Mouse (Mus musculus) large intestine, adult 2 months (tissue): ENCODE data around the gene Tmem72. TPM values are rescaled to one million over a fixed set of nuclear protein-coding genes. Genes with fewer than 3 reads are reported as not detected.

Source experiments
- DNase-seq: peaks from one replicate; pipeline ENCODE4 v3.0.0-alpha.2; 2012; ENCODE audit warnings: low read depth, low spot score
- WGBS: fragments of 180-500 bp; shearing (Covaris S2); methylation state at CpG from one replicate; pipeline ENCODE4 v1.1.7; 2018; 5-methylcytosine and 5-hydroxymethylcytosine counted together
- polyA plus RNA-seq: library from polyadenylated mRNA; depleted of rRNA; stranded (reverse); fragments of >200 nt; gene quantifications from 2 replicates; pipeline ENCODE4 v1.2.3, GENCODE M21; 2012; rRNA removed

Gene Tmem72
- under 0.01 and 0.01 TPM in 2 replicates for polyA plus RNA-seq

DNA sequence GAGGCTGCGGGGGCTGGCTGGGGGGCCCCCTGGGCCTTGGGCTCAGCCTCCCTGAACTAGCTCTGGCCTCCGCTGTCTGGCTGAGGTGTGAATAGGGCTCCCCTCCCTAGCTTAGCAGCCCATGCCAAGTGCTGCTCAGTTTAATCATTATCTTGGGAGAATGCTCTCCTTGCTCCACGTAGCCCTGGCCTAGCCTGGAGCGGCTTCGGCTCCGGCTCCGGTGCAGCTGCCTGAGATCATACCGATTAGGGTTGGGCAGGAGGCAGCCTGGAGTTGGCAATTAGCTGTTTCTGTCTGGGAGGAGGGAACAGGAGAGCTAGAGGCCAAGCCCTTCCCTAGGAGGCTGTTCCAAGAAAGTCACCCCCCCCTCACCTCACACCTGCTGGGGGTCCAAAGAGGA, at the start of gene Tmem72:
Gene Tmem72 (minus strand): TSS at position 248 of the 400 bp plus-strand sequence.
- DNase-seq = no peak
- whole genome bisulfite sequencing = 34% methylated on average over 8 of the region's 8 CpGs

DNA sequence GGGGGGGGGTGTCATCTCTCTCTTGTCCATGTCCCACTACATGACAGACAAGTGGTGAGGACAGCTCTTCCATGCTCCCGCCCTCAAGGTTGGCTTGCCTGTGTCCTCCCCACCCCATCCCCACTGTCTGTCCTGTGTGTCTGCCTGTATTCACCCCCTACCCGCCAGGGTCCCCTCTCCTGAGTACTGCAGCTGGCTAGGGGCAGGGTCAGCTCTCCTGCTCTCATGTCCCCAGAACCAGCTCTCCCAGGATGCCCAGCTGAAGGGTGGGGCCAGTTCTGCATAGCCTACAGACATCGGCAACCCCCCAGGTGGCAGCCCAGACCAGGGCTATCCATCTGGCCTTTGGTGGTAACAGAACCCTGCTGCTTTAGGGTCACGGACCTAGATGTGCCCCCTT, 47.8 kb upstream of the Tmem72 start:
- WGBS = 90% methylated on average over 4 of the region's 4 CpGs
- no peak for DNase-seq

DNA sequence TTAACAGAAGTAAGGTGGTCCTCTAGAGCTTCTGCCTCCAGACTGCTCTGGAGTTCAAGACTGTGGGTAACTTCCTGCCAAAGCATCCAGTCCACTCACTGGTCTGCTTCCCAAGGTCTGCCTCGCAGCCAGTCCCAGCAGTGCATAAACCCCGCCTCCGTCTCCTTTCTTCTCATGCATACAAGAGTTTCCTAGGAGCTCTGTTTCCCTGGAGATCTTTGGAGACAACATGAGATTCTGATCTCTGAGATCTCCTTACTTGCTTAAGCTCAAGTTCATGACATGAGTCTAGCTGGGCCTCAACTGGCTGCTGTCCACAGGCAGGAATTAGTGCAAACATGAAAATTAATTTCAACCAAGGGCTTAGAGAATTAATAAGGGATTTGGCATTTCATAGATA, 45.6 kb upstream of the Tmem72 start:
- WGBS = 60% methylated on average over 3 of the region's 3 CpGs
- DNase-seq = no peak

DNA sequence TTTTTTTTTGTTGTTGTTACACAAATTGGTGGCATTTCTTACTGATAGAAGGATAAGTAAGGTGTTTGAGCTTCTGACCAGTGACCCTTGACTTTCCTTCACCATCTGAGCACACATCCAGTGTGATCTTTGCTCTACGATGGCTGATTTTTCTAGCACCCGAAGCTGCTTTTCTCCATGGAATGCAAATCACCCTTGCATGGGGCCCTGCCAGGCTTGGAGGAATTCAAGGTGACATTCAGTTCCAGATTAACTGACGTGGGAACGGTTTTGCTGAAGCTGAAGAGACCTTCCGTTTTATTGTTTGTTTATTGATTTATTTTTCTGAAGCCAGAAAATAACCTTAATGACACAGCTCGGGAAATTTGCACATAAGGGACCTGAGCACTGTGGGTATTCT, 43.5 kb upstream of the Tmem72 start:
- 46% methylated on average over 6 of the region's 6 CpGs for WGBS
- no peak for DNase-seq

DNA sequence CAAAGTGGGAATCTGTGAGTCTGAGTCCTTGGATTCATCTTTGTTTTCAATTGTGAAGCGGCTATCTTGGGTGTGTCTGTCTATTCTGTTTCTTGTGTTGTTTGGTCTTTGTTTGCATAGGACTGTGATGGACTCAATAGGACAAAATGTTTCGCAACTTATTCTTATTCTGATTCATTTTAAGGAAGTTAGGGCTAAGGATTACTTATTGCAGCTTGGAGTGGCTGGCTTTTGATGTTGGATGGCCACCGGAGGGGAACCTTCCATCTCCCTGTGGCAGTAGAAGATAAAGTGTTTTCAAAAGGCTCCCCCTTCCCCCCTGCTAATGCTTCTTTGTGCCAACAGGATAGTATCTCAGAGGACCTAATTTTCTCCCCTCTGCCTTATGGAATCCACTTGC, 39.7 kb upstream of the Tmem72 start:
- no peak for DNase-seq
- 71% methylated on average over 3 of the region's 3 CpGs for WGBS

DNA sequence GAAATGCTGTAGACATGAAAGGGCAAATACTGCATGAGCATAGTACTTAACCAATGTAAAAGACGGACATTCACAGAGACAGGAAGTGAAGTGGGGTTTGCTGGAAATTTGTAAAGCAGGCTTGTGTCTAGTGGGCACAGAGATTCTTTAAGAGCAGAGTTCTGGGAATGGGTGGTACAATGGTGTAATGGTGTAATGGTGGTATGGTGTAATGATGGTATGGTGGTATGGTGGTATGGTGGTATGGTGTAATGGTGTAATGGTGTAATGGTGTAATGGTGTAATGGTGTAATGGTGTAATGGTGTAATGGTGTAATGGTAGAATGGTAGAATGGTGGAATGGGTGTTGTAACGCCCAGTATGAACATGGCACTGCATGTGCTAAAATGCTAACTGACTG, 21.3 kb upstream of the Tmem72 start:
- DNase-seq = no peak
- WGBS = 75% methylated on average over 2 of the region's 2 CpGs

DNA sequence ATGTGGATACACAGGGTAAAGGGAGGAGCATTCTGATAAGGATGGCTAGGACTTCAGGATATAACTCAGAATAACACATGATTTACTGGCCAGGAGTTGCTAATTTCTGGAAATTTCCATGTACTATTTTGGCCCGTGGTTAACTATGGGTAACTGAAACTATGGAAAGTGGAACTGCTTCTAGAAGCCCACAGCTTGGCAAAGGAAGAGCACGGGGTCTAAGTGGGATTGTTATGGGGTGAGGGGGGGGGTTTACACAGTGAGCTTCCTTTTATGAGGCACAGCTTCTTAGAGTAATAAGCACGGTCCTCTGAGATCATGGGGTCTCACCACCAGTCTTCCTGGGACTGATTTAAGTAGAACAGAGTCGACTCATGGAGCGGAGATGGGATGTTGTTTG, 18.6 kb upstream of the Tmem72 start:
- WGBS = 75% methylated on average over 5 of the region's 5 CpGs
- DNase-seq = no peak

- DNase-seq = no peak
- WGBS = 62% methylated on average over 4 of the region's 4 CpGs
Measured at GRCm38 (mm10) chr6:116733577-116733976, 16.9 kb upstream of the Tmem72 start.

DNA sequence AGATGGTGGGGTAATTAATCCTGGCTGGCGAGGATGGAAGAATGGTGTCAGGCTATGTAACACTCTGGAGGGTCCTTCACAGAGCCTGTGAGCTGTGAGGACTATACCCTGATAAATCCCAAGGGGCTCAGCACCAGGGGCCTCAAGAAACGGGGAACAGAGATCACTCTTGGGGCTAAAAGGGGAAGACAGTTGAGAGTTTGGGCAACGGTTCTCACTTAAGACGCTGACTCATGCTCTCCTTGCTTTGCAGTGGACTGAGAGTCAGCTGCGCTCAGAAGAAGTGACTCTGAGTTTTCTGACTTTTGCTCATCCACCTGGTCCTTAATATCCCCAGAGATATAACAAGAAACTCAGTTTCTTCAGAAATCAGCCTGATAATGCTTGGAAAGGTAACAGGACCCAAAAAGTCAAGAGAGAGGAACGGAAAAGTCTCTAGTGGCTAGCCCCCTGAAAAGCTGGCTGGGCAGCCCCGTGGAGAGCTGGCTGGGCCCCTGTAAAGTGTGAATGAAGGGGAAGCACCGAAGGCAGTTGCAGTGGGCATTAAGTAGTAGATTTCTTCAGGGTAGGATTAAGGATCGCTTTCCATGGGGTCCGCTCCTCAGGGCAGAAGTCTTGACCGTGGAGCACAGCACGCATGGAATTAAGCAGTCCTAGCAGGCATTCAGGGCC, 7.9 kb upstream of the Tmem72 start:
- 74% methylated on average over 12 of the region's 12 CpGs for WGBS
- no peak for DNase-seq

DNA sequence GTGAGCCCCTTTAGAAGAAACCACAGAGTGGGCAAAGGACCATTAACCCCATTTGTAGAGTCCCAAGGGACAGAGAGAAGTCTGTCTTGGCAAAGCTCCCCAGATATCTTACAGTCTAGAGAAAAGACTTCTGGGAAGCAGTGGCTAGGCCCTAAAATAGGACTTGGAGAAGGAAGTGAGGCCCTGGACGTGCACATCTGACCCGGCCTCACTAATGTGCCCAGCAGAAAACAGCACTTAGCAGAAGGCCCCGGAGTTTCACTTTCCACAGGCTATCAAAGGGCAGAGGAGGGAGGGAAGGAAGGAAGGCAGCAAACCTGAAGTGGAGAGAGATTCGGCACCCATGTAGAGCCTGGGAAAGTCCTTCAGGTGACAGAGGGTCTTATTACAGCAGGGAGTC, 2.2 kb upstream of the Tmem72 start:
- WGBS = 52% methylated on average over 4 of the region's 4 CpGs
- no peak for DNase-seq

DNA sequence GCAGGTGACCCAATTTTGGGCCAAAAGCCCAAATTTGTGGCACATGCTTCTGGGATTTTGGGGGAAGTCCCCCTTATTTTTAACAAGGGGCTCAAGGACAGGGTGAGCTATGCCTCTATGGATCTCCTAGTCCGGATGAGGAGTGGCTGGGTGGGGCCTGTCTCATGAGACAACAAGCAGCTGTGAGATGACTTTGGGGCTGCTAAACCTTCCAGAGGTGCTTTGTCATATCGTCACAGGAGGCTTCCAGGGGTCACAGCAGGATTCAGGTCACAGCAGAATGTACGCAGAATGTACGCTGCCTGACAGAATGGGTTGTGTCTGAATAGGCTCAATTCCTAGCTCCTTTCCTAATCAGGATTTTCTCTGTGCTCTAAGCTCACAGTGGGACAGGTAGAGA, 1.6 kb upstream of the Tmem72 start:
- 88% methylated on average over 4 of the region's 4 CpGs for WGBS
- no peak for DNase-seq

DNA sequence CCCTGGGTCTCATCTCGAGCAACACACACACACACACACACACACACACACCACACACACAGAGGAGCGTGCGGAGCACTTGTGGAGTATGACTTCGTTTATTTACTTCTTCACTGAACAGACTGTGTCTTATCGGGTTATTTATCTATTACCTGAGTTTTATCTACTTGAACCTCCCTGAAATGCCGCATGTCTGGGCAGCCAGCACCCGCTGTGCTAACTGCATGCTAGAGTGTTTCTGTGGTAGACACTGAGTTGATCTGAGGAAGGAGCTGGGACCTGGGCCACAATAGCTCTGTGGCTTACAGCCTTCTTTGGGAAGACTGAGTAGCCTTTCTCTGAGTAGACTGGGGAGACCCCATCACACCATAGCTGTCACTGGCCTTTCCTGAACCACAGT, 1.1 kb upstream of the Tmem72 start:
- no peak for DNase-seq
- 81% methylated on average over 7 of the region's 7 CpGs for WGBS

DNA sequence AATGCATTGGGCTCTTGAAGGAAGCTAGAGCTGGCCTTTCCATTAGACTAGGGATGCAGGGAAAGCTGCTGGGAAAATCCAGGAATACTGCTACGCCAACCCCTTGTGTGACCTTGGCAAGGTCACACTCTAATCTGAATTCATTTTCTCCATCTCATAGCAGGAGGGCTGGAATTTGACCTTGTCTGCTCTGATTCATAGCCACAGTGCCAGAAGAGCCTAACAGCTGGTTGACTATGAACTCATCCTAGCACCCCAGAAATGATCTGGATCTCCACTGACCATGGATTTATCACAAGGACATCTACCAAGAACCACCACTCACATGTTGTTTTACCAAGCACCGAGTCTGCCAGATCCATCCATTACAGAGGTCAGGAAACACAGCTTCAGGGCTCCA, 1.5 kb downstream of the Tmem72 start:
- no peak for DNase-seq
- WGBS = 81% methylated on average over 2 of the region's 2 CpGs

DNA sequence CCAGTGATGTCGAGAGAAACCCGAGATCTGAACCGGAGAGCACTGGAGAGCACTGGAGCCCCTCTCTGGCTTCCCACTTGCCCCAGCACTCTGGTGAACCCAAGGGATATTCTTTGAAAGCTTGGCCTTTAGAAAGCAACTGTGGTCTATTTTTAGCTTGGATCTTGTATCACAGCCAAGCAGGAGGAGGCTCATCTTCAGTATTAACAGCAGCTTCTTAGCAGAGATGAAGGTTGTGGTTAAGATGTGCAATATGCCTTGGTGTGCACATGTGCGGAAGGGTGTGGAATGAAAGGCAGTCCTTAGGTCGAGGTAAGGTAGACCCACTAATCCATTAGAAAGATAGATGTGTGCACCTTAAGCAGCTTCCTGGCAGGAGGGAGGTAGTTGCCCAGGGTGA, 2.1 kb downstream of the Tmem72 start:
- 71% methylated on average over 5 of the region's 5 CpGs for WGBS
- no peak for DNase-seq

DNA sequence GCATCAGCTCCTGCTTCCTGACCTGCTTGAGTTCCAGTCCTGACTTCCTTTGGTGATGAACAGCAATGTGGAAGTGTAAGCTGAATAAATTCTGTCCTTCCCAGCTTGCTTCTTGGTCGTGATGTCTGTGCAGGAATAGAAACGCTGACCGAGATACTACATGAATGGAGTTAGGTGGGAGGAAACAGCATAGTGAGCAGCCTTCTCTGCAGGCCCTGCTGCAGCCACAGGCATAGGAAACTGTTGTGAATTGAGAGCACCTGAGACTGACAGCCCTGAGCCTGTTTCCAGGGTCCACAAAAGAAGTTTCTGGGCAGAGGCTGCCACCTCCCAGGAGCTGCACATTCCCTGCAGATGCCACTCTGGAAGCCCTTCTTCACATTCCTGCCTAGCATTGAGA, 2.7 kb downstream of the Tmem72 start:
- 84% methylated on average over 3 of the region's 3 CpGs for WGBS
- no peak for DNase-seq

GRCm38 (mm10) chr6:116712503-116712902, 4.2 kb downstream of the Tmem72 start:
- no peak for DNase-seq
- 92% methylated on average over 3 of the region's 3 CpGs for WGBS

GRCm38 (mm10) chr6:116712062-116712461, 4.7 kb downstream of the Tmem72 start:
- DNase-seq = no peak
- WGBS = 26% methylated on average over 5 of the region's 5 CpGs

- WGBS = 77% methylated on average over 6 of the region's 6 CpGs
- no peak for DNase-seq
Measured at GRCm38 (mm10) chr6:116704320-116704719, 12.4 kb downstream of the Tmem72 start.

DNA sequence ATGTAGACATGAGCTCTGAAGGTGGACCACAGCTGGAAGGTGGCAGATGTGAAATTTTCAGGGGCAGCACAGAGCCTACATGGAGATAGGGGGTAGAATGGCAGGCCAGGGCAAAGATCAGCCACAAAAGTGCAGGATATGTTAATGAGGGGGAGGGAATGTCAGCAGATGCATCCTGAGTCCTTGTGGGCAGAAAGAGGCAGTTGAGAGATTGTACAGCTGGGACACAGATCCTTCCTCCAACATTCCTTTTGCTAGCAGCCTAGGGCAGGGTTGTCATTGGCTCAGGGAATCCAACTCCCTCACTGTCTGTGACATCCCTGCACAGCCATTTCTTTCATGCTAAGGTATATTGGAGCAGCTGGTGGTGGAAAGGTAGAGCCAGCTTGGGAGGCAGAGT, 15.9 kb downstream of the Tmem72 start:
- no peak for DNase-seq

GRCm38 (mm10) chr6:116697896-116698425, 18.8 kb downstream of the Tmem72 start:
- 90% methylated on average over 4 of the region's 4 CpGs for WGBS
- no peak for DNase-seq

DNA sequence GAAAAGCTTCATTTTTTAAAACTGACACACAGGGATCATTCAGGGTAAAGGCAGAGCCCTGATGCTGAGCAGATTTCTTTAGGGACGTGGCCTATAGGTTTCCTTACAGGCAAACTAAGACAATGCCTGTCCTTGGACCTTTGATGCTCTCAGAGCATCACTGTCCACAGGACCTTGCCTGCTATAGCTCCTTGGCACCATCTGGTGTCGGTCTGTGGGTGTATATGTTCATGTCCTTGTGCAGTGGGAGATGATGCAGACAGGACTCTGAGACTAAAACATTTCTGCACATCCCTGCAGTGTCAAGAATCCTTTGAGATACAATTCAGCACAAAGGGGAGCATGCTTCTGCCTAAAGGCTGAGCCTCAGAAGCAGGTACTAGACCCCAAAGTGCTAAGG, 19.3 kb downstream of the Tmem72 start:
- 49% methylated on average over 2 of the region's 2 CpGs for WGBS
- DNase-seq = no peak

- WGBS = 73% methylated on average over 3 of the region's 3 CpGs
Measured at GRCm38 (mm10) chr6:116694346-116694745, 22.4 kb downstream of the Tmem72 start.

More at GRCm38 (mm10) chr6:116694346-116694745, 22.4 kb downstream of the Tmem72 start:
- DNase-seq = no peak
